Mouse (Mus musculus) CH12.LX (cell line): ENCODE results near the gene Rsrc1.

Experiments used
- RAD21 ChIP-seq: IDR thresholded peaks from 2 replicates; pipeline ENCODE4 v1.6.1; 2011; ENCODE audit warnings: low read depth, mild to moderate bottlenecking, low read length, improper control_type of control experiment, moderate library complexity
- SMC3 ChIP-seq: IDR thresholded peaks from 2 replicates; pipeline ENCODE4 v1.6.1; 2011; ENCODE audit warnings: low read depth, low read length, improper control_type of control experiment

- TF ChIP-seq SMC3: no peak
- TF ChIP-seq RAD21: no peak
Observed at GRCm38 (mm10) chr3:67146280-67146679, 165.1 kb downstream of the Rsrc1 start.
